Mouse (Mus musculus): ENCODE data around the gene Lsm3.
A peak's percentile ranks its signal among the peaks of the same experiment; 100 is the strongest.

Gene Lsm3

DNA sequence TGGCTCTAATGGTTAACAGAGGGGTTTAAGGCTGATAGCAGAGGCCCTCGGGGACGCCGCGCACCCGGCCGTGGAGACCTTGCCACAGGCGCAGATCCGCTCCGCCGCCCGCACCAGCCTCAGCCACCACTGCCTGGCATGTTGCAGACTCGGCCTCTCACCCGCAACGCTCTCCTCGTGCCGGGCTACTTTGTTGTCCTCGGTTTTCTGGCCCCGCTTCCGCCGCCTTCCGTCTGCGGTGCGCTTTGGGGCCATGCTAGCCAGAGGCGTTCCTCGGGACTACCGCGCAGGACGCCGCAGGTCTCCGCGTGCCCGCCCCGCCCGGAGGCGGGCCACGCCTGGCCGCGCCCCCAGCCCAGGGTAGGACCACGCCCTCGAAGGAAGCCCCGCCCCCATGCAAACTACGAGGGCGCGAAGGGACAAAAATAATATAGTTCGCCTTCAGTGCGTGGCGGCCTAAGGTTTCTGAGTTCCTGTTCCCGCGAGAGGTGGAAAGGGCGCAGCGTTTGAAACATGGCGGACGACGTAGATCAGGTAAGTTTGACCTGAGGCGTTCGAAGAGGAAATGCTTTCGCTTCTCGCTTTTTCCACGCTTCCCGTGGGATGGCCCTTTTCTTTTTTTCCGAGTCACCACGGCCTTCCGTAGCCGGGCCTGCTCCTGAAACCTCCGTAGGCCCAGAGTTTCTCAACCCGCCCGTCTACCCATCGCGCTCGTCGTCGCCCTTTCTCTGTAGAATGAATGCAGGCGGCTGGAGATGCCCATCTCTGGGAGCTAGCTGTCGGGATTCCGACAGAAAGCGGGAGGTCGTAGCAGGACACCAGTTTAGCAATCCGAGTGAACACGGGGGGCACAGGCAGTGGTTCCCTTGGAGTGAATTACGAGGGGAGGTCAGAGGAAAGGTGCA lies at the start of gene Lsm3, which contains the start of gene Xpc:
Gene Lsm3 (plus strand): TSS at position 384 of the 905 bp plus-strand sequence.
Gene Xpc (minus strand): TSS at position 344 of the 905 bp plus-strand sequence.
- peak; percentile 100 for DNase-seq

DNA sequence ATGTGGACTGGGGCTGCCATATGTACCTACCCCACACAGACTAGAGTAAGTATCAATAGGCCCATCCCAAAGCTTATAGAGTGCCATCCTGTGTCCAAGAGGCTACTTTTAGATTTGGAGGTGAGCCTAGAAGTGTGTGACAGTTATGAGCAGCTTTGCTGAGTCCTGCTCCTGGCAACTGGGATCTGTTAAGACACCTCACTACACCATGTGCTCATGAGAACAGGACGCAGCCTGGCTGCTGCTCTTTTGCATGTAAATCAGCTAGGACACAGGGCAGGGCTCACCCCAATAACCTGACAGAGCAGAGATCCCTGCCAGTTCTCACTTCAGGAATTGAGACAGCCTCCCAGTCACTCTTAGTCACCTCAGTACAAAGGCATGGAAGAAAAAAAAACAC lies 48.6 kb upstream of the Lsm3 start:
- DNase-seq = peak; percentile 92

DNA sequence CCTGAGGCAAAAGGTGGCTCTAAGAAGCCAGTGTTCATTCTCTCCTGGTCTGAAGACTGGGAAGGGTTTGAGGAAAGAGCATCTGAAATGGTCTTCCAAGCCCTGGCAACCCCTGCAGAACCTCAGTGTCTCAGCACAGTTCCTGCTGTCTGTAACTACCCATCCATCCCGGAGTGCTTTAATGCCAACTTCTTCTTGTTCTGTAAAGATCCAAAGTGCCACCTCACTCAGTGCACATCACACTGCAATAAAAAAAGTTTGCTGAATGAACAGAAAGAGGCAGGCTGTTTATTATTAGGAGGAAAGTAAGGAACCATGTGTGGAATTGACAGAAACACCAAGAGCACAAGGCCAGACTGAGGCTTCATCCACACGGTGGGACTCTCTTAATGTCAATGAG lies 45.0 kb upstream of the Lsm3 start:
- peak; percentile 63 for DNase-seq

DNA sequence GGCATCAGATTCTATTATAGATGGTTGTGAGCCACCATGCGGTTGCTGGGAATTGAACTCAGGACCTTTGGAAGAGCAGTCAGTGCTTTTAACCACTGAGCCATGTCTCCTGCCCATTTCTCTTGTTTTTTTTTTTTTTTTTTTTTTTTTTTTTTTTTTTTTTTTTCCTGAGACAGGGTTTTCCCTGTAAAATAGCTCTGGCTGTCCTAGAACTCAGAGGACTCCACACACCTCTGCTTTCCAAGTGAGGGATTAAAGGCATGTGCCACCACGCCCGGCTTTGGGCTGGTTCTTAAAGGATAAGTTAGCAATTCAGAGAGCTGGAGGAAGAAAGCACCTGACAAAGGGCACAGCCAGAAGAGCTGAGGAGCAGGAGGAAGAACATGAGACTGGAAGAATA lies 44.3 kb upstream of the Lsm3 start:
- DNase-seq = peak; percentile 81

DNA sequence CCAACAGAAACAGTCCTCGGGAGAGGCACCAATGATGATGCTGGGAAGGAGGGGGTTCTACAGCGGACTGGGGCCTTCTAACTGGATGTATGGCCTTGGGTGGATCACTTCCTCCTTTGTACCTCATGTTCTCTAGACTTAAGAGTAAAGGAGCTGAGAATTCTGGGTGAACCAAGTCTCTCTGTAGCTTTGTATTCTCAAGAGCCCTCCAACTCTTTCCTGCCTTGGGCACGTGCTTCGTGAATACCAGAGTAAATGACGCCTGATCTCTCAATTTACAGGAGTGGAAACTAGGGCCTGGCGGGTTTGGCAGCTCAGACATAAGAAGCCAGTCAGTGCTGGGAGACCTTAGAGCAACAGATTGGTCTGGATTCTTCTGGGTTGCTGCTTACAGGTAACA lies 43.4 kb upstream of the Lsm3 start:
- peak; percentile 91 for DNase-seq

DNA sequence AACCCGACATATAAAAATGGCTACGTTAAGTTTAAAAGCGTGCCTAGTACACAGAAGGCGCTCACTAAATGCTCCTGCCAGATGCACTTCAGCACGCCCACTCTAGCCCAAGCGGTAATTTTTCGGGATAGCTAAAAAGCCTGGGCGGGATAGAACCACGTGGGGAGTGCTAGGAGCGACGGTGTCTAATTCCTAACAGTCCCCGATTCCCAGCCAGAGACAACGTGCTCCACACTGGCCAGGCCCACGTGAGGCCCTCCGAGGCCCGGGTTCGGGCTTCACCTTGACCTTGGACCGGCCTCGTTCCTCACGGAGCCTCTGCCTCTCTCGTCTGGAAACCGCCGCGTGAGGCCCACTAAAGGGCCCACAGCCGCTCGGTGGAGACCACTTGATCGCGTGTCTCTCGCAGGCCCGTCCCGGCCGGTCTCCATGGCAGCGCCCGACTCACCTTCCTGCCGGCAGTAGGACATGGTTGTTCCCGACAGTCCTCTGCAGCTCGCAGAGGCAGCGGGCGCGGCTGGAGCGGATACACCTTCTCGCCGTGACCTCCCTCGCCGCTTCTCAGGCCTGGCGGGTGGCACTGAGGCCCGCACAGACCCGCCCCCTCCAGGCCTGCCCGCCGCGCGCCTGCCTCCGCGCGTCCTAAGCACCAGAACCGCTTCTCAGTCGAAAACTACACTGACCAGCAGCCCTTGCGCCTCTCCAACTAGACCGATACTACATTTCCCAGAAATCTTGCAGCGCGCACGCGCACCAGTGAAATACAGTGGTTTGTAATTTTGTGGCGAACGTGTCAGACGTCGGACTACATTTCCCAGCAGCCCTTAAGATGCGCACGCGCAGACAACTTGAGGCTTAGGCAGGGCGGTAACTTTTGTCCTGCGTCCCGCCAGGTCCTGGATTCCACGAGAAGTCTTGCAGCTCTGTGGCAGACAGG lies 42.6 kb upstream of the Lsm3 start, which contains the start of the genes Chchd4 and Tmem43:
Gene Chchd4 (minus strand): TSS at position 679 of the 937 bp plus-strand sequence.
Gene Tmem43 (plus strand): TSS at position 836 of the 937 bp plus-strand sequence.
- DNase-seq = peak; percentile 100

DNA sequence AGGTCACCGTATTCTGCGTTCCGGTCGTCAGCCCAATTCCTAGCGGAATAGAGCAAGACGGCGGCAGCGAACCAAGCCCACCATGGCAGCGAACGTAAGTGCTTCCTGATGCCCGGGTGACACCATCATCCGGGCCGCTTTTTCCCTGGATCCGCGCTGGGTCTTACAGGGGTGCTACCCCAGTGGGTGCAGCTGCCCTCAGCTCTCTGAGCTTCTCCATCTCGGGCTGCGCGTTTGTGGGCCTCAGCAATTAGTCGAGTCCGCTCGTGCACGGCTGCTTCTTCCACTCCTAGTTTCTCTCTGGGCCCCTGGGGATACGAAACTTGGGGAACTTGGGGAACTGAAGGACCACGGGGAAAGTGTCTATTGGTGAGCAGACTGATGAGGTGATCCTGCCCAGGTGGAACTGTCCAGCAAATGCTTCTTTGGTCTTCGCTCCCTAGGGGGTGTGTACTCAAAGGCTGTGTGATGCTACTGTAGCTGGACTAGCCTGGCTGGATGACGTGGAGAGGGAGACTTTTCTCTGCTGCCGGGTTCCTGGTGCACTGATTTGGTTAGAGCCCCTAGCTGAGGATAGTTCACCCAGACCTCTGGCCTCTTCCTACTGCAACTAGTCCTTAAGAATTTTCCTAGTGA lies 41.8 kb upstream of the Lsm3 start:
- no peak for DNase-seq

DNA sequence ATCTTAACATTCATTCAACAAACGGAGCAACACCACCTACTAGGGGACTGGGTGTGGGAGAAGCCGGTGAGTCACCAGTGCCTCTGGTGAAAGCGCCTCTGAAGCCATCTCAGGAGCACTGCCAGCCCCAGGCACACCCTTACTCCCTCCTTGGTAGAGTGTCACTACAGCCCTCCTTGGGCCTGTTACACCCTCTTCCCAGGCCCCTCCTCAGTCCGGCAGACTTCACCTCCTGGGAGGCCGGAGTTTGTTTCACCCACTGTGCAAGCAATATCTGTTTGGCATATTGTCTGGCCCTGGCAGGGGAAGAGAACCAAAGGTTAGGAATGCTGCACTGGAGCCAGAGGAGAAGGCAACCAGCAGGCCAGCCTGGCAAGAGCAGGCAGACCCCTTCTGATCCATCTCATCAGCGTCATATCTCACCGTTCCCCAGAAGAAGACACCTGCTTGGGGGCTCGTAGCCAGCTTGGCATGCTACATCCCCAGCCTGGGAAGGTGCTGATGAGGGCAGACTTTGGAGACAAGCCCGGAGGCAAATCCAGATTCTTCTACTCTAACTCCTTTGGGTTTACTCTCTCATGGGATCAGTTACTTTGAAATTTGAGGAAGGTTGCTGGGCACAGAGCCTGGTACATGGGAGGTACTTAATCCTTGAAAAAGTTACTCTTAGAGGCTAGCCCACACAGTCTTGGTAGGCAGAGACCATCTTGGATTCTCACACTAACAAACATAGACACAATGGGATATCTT lies 41.1 kb upstream of the Lsm3 start:
- DNase-seq = peak; percentile 94

DNA sequence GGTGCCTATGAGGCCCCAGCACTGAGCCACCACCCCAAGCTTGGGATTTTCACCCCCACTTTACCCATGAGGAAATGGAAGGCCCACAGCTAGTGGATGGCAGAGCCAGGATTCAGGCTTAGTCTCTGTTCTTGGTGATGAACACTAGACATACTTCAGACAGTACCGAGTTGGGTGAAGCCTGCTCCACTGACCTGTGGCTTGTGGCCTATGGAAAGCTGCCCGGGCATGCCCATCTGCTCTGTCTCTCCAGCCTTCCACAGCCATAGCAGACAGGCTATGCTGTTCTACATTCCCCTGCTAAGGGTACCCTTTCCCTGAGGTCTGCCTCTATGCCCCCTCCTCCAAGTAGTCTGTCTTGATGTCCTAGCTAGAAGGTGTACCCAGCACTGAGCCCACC lies 39.2 kb upstream of the Lsm3 start:
- DNase-seq = peak; percentile 86

DNA sequence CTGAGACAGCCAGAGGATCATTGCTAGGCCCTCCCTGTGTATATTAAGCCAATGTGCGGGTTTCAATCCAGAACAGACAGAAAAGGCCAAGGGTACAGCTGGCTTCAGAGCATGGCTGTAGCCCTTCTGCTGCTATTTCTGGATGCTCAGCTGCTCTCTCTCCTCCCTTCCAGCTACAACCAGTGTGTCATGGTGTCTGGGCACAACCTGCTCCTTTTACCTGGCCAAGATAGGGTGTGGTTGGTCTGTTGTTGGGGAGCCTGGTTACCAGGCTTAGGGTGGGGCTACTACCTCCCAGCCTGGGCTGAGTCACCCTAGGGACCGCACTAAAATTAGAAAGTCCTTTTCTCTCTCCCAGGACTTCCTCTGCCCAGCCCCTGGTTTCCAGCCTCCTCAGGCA lies 32.4 kb upstream of the Lsm3 start:
- peak; percentile 95 for DNase-seq

DNA sequence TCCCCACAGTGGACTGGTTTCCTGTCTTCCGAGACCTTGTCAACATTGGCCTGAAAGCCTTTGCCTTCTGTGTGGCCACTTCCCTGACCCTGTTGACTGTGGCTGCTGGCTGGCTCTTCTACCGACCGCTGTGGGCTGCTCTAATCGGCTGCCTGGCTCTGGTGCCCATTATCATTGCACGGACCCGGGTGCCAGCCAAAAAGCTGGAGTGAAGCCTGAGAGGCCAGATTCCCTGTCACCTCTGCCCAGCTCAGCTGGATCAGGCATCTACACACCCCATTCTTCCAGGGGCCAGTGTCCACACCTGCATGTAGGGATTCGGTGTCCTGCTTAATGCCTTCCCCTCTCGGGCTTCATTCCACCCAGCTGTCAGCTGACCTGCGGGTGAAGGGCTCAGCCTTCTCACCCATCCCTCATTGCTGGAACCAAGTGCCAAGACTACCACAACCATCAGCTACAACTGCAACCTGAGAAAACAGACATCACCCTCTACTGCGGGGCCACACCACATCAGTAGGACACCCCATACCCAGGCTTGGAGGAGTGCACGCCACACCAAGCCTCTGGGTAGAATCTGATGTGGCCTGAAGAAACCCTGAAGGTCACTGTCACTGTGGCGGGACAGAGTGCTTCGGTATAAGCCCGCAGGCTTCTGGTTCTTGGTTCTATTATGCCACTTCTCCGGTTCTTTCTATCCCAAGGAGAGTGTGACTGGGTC lies 28.8 kb upstream of the Lsm3 start:
- DNase-seq = peak; percentile 94

DNA sequence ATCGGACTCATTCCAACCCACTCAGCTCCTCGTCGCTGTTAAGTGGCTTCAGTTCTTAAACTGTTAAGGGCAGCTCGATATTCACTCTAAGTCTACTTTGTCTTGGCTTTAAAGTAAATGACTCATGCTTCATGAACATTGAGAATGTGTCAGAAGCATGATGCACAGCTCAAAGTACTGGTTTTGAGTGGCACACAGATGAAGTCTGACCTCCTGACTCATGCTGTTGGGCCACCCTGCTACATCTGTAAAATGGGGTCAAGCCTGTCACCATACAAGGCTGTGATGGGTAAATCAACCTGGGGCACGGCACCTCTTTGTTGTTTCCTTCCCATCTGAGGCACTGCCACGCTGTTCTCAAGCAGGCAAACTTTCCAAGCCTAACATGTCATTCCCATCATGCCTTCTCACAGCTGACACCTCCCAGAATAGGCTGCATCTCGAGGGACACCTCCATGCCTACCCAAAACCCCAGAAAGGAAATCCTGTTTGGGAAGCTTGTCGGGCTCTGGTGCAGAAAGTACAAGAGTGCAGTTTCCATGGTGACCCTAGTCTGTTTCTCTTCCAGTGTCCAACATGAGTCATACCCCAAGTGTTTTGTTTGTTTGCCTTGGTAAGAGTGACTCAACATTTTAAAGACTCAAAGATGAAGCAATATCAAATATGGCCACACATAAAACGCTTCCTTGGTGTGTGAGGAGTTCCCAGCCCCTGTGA lies 27.1 kb upstream of the Lsm3 start:
- DNase-seq = peak; percentile 98

DNA sequence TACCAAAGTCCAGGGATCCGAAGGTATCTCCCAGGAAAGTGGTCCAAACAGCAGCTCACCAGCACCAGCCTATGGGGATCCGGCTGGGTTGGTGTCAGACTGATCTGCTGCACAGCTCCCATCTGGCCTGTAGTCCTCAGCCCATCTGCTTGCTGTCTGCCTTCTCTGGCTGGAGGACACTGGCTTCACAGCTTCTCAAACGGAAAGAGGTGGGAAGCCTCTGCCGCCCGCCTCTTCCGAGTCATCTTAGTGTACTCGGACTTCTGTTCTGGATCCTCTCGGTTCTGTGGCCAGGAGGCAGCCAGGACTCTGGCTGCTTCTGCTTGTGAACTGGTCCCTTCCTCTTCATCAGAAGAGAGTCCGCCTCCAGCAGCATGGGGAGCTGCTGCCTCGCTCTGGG lies 25.9 kb upstream of the Lsm3 start:
- DNase-seq = peak; percentile 98

DNA sequence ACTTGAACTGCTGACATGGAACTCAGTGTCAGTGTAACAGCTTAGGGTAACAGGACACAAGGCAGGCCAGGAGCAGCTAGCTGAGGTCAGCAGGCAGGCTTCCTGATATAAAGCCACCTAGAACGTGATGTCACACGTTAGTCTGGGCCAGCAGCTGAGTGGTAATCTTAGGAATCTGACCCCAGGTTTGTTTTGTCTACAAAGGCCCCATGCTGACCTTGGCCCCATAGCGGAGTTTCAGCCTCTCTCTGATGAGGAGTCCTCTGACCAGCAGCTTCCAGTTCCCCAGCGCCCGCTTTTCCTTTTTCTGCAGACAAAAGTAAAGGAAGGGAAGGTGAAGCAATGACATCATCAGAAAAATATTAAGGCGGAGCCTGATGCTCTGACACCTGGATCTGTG lies 24.7 kb upstream of the Lsm3 start:
- DNase-seq = no peak

DNA sequence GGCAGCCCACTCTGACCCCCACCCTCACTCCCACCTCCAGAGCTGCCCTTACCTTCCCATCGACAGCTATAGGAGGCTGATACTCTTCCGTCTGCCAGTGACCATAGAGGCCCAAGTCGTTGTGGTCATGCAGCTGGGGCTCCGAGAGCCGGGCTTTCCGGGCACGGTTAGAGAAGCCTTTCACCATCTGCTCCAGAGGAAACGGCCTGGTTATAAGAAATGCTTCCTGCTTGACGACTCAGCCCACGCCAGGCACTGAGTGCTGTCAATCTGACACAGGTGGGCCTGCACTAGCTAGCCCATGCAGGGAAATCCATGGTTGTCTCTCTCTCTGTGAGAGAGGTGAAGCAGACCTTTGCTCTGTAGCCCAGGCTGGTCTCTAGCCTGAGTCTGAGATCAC lies 22.7 kb upstream of the Lsm3 start:
- DNase-seq = no peak

DNA sequence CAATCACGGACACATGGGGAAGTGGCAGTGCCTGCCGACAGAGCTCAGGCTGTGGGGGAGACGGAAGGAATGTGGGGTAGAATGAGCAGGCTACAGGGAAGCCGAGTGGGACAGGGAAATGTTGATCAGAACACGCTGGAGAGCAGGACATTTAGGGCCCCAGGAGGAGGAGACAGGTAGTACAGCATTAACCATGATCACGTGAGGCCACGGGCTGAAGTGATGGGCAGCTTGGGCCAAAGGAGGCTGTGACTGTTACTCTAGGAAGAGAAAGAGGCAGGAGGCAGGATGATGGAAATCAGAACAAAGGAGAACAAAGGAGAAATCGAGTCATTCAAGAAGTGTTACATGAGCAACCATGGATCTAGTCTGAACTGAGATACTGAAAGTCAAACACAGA lies 21.2 kb upstream of the Lsm3 start:
- DNase-seq = no peak

DNA sequence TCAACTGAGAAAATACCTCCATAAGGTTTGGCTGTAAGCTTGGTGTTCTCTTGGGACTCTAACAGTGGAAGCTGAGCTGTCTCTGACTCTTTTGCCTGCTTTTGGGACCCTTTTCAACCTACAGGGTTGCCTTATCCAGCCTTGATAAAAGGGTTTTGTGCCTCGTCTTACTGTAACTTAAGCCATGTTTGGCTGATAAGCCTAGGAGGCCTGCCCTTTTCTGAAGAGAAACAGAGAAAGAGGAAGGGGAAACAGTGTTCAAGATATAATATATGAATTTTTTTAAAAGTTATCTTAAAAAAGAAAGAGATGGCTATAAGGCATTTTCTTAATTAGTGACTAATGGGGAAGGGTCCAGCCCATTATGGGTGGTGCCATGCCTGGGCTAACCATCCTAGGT lies 12.4 kb upstream of the Lsm3 start:
- DNase-seq = no peak

DNA sequence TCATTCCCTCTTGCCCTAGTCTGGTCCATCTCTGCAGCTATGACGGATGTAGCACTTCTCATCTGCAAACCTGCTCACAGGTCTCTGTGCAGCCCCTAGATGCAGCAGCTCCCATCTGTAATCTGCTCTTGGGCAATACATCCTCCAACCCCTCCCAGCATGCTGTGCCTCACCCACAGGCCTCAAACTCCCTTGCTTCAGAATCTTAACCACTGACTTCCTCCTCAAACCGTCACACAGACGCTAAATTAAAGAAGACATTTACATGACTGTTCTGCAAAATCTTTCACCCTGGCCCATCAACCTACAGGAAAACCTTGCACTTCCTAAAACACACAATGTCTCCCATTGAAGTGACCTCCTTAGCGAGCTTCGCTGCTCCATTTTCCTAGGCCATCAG lies 9.7 kb upstream of the Lsm3 start:
- no peak for DNase-seq

DNA sequence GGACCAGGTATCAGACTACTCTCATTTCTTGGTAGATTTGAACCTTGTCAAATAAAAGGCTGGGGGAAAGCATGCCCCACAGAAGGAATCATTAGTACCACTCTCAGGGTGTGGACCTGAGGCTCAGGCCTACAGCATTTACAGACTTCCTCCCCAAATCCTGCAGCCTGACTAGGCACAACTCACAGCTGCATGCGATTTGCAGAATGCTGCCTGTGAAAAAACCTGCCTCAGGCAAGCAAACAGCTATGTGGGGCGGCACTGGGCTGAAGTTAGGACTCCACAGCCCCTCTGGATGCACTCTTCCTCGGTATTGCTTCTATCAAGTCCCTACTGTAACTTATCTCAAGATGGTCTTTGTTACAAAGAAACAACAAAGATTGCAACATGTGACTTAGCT lies 7.7 kb upstream of the Lsm3 start:
- DNase-seq = no peak

DNA sequence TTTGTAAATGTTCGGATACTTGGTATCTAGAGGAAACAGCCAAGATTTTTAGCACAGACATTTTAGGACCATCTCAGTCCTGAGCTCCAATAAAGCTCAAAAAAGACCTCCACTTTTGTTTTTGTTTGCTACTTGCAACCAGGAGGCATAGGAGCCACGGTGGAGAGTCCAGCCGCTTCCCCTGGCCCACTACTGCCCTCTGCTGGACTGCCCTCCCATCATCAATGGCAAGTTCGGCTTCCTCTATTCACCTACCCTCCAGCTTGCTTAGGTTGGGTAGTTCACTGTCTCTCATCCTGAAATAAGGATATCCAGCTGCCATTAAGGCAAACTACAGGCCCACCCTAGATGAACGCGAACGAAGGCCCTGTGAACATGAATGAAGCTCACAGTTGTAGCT lies 6.4 kb upstream of the Lsm3 start:
- no peak for DNase-seq

DNA sequence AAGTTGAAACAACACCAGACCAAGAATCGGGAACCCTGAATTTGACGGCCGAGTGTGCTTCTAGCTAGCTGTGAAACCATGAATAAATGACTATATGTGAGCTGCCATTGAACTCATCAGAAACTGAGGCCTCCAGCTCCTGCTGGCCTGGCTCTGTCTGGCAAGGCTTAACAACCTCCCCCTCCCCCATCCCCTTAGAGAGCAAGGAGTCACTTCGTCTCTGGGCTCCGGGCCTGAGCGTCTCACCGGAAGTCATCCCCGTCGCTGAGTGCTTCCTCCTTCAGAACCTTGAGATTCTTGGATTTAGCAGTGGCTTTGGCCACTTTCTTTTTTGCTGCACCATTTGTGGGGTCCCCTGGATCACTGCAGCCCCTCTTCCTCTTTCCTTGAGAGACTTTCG lies 5.5 kb upstream of the Lsm3 start:
- DNase-seq = no peak
